Mouse (Mus musculus) embryonic fibroblast, embryonic 13.5 days (primary cell): Measurements from ENCODE around the gene Adam23.

ENCODE experiments used
- CTCF ChIP-seq: IDR thresholded peaks from 2 replicates; pipeline ENCODE4 v1.5.1; 2011; ENCODE audit warnings: mild to moderate bottlenecking, control low read depth, low read length, moderate library complexity, borderline replicate concordance; ENCODE audit not compliant: insufficient read depth
- POLR2A ChIP-seq: IDR thresholded peaks from 2 replicates; pipeline ENCODE4 v1.6.1; 2011; ENCODE audit warnings: low read depth, mild to moderate bottlenecking, control low read depth, low read length, moderate library complexity

DNA sequence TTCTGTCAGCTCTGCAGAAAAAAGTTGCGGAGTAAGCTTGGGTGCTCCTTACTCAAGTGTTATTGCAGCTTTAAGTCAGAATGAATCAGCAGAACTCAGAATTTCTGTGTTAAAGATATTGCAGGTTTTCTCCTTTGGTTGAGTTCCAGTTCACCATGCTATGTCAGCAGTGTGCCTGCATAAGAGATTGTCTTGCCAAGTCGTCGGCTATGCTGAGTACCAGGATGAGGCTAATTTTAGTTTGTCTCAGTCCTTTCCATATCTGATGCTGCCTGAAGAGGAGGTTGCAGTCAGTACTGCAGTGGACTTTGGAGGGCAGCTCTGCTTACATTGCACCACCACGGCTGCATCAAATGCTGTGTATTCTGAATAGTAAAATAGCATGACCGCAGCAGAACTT lies 33.3 kb downstream of the Adam23 start:
- no peak for TF ChIP-seq POLR2A
- TF ChIP-seq CTCF, result no peak
